Mouse (Mus musculus) adrenal gland (tissue): ENCODE measurements around the gene Fundc1.
"Not testable (repeated sequence)": the region's sequence is repeated elsewhere in the genome, so short reads cannot be mapped to it uniquely, and the experiment has no call there.

ENCODE experiments used
- intact Hi-C: fragments of 180-260 bp; cut with DNase I; formaldehyde crosslinking; loops from one replicate; pipeline ENCODE4 v1.15.1; 2025
- long read RNA-seq, 2 experiments: library from polyadenylated mRNA; unstranded; transcript quantifications; one replicate each; pipeline ENCODE4 v2.0.0; 2020; ENCODE audit warnings: borderline replicate concordance in 1 of 2; ENCODE audit not compliant: insufficient replicate concordance in 1 of 2

The Fundc1 gene
- long read RNA-seq, experiment 1, transcript Fundc1-201 (5 exons, 1,983 nt), result major isoform, 102 of 111 reads
- long read RNA-seq, experiment 1, partial matches to known transcripts, result 3 of 111 reads
- long read RNA-seq, experiment 1, other reads (novel, unspliced or antisense), result 1 of 111 reads
- long read RNA-seq, experiment 2, transcript Fundc1-201 (5 exons, 1,983 nt), result major isoform, 94 of 100 reads
- long read RNA-seq, experiment 2, partial matches to known transcripts, result 2 of 100 reads
- long read RNA-seq, experiment 2, other reads (novel, unspliced or antisense), result 1 of 100 reads

DNA sequence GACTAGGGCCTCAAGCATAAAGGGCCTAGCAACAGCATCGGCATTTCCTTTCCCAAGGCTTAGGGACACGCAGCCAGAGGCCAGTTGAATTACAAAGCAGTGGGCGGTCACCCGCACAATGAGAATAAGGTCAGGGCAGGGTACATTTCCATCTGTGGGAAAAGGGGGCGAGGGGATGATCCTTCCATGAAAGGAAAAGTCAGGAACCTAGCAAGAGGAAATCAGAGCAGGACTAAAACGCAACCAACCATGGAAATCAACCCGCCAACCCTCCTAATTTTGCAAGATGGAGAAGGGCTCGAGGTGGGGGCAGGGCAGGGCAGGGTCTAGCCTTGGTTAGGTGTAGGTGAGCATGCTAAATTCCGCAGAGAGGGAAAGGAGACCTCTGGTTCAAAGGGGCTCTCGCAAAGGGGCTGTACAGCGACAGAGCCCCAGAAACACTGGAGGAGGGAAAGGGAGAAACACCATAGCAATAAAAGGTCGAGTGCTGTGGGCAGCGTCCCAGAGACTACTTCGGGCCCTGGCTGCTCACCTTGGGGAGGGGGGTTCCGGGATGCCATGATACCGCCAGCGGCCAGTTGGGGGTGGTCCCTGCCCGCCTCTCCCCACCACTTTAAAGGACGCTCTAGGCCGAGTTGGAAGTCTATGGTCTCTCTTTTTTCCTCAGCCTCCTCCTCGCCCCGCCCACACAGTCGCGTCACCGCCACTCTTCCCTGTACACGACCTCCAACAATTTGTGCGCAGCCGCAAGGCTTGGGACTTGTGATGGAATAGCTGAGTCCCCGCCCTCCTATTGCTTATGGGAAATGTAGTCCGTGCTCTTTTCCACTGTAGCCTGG is at the start of gene Fundc1:
TSS of gene Fundc1 (minus strand) at position 705 of the 839 bp plus-strand sequence.
- intact Hi-C loops, result loop anchor here (10.0 kb wide), 2 partner anchors 163 to 593 kb away; partner anchors contain the start of gene Kdm6a

DNA sequence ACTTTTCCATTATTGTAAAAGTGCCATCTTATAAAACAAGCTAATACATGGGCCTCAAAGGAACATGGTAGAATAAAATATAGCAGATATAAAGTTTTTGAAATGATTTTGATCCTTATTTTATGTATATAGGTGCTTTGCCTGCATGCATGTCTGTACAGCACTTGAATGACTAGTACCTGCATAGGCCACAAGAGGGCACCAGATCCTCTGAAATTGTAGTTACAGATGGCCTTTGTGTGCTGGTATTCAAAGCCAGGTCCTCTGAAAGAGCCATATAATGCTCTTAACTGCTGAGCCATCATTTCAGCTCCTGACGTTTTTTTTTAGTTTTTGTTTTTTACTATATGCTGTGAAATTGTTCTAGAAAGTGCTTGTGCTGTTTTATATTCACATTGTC is 39.1 kb upstream of the Fundc1 start:
- intact Hi-C loops, result no loop called here

DNA sequence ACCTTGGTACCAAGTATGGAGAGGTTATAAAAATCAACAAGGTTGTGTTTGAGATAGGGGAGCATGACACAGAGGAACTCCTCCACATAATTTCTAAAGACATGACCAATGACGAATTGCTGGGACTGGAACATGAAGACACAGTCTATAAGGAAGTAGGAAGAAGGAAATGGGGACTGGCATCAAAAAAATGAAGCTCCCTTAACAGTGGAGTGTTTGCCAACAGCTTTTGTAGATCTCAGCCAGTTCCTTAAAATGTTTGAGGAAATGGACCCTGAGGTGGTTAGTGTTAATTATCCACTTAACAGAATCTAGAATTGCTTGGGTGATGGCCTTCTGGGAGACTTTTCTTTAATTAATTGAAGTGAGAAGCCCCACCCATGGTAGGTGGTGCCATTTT is 36.6 kb upstream of the Fundc1 start:
- intact Hi-C loops, result no loop called here

DNA sequence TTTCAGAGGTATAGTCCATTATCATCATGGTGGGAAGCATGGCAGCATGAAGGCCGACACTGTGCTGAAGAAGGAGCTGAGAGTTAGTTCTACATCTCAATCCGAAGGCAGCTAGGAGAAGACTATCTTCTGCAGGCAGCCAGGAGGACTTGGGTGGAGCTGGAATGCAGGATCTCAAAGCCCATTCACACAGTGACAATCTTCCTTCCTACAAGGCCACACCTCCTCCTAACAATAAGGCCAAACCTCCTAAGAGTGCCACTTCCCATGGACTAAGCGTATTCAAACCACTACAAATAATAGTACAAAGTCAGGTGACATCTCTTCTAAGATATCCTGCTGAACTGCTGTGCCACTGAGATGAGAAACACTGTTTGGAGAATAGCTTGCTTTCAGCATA is 35.5 kb upstream of the Fundc1 start:
- intact Hi-C loops, result no loop called here

DNA sequence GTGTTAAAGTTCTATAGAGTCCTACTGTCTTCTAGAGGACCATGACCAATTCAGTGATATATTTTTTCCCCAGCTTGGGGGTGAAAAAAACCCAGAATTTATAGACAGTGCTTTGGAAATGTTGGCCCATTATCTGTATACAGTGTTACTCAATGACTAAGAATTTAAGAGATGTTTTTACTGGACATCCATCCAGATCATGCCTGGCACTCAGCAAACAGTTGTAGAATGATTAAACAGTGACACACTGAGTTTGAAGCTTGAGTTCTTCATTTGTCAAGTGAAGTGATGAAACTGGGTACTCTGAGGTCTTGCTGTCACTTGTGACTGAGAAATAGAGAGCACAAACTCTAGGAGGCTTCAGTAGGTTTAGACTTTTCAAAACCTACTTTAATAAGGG is 21.2 kb upstream of the Fundc1 start:
- intact Hi-C loops, result no loop called here

DNA sequence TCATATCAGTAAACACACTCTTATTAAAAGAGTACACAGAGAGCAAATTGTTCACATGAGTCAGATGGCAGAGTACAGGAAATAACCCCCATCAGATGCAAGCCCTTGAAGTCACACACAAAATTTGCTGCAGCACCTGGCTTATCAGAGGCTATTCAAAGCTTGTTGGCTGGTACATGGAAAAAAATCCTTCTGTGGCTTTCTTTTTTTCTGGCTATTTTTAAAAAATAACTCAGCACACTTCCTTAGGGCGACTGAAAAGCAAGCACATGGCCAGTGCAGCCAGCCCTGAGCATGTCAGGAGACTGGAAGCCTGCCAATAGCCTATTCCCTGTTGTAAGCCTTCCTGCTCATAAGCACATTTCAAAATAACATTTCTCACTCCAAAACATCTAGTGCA is 18.6 kb upstream of the Fundc1 start:
- intact Hi-C loops, result no loop called here

DNA sequence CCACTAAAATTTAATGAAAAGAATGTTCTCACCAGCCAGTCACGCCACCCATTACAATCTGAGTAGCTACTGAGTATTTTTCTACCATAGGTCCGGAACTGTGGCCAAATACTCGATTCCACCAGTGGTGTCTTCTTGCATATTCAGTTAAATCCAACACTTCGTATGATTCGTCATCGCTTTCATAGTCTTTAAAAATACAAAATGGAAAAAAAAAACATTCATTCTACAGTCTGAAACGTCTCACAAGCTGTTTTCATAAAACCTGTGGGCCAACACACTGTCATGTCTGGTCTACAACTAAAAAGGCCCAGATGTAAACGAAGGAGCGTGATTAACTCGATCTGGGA is 879 bp downstream of the Fundc1 start:
- intact Hi-C loops, result loop anchor here (10.0 kb wide), 2 partner anchors 164 to 594 kb away; partner anchors contain the start of gene Kdm6a

DNA sequence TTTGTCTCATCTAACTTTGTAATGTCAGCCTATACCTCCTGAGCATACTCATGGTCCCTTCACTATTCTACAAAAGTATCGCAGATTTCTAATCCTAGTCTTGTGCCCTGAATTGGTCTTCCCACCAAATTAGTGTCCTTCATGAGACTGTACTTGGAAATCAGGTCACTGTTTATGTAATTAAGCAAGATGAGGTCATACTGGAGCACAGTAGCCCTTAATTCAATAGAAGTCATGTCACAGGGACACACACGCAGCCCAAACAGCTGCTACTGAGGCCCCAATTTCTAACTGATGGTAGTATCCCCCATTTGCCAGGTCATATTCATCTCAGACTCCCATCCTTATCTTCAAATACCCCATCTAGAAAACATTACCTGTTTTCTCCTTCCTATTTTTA is 3.5 kb downstream of the Fundc1 start:
- intact Hi-C loops, result no loop called here

DNA sequence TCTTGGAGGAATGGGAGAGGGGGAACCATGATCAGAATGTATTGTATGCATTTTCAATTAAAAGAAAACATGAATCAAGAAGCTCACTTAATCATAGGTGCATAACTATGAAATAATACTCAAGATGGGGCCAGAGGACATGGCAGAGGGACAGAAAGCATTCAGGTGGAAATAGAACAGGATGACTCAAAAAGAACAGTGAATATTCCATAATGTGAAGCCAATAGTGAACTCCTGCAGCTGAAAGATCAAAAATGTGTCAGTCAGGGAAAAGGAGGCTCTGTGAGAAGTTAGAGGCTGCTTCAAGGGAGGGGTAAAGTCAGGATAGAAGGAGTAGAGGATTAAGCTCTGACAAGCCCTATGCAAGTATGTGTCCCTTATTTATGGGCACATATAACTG is 6.4 kb downstream of the Fundc1 start:
- intact Hi-C loops, result no loop called here

DNA sequence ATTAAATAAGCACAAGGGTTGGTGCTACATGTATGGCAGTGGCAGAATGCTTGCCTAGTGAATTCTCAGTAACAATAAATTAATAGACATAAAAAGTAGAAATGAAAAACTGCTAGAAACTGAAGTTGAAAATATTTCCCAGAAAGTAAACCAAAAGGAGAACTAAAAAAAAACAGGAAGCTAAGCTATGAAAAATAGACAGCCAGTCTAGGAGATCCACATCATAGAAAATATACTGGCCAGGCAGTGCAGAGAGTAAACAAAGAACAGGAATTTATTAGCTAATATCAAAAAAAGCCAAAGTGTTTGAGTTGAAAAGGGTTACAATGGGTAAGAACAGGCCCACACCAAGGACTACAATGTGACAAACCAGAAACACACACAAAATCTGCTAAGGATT is 7.4 kb downstream of the Fundc1 start:
- intact Hi-C loops, result no loop called here

DNA sequence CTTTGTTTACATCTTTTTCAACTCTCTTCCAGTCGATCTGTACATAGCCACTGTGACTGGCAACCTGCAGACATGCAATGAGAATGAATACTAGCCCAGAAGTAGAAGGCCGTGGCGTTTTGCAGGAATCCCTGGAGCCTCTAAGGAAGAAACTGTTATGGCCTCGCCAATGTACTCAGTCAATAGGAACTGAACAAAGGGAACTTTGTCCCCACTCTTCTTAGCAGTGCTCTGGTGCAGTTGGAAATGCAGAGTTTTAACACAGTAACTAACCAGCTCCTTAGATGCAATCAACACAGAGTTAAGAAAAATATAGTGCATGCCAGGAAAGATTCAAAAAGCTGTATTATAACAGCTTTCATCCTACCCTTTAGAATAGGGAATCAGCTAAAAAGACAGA is 13.4 kb downstream of the Fundc1 start:
- intact Hi-C loops, result no loop called here

DNA sequence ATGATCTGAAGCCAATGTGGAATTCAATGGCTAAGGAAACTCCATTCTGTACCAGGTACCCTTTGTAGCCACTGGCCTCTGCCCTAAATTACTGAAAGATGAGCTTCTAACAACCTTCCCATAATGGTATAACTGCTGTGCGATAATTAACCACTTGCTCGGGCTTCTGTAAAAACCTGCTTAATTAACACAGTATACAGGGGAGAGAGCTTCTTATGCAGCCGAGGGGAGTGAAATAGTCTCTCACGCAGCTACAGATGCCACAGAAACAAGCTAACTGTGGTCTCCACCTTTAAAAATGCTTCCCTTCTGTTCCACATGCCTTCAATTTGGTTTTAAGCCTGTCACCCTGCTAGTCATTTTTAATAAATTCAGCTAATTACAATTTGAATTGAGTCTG is 17.6 kb downstream of the Fundc1 start:
- intact Hi-C loops, result no loop called here

DNA sequence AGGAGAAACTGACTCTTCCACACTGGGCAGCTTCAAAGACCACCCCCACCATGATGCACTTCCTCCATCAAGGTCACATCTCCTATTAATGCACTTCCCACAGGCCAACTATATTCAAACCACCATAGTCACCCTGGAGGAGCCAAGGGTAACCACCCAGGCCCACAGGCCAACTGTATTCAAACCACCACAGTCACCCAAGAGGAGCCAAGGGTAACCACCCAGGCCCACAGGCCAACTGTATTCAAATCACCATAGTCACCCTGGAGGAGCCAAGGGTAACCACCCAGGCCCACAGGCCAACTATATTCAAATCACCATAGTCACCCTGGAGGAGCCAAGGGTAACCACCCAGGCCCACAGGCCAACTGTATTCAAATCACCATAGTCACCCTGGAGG is 20.5 kb downstream of the Fundc1 start:
- intact Hi-C loops, result not testable (repeated sequence)

DNA sequence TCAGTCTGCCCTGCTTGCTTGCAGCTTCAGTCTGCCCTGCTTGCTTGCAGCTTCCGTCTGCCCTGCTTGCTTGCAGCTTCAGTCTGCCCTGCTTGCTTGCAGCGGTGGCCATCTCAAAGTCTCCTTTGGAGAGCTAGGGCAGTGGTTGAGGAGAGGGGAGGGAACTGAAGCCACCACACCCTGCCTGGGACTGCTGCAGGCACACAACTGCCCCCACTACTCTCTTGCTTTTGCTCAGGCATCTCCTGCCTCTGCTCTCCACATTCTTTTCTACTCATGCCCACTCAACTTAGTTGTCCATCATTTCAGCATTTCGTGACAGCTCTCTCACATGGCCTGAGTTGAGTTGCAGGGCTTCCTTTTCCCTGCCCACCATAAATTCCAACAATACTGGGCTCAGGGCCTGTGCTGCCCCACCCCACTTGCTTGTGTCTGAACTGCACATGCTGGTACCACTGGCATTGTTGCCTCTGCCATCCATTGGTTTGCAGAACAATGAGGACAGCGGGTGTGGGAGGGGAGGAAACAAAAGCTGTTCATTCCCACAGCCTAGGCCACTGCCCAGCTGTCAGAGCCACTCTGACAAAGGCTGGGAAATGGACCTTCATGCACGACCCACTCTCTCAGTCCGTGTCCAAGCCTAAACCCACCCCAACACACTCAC is 24.9 kb downstream of the Fundc1 start:
- intact Hi-C loops, result no loop called here

DNA sequence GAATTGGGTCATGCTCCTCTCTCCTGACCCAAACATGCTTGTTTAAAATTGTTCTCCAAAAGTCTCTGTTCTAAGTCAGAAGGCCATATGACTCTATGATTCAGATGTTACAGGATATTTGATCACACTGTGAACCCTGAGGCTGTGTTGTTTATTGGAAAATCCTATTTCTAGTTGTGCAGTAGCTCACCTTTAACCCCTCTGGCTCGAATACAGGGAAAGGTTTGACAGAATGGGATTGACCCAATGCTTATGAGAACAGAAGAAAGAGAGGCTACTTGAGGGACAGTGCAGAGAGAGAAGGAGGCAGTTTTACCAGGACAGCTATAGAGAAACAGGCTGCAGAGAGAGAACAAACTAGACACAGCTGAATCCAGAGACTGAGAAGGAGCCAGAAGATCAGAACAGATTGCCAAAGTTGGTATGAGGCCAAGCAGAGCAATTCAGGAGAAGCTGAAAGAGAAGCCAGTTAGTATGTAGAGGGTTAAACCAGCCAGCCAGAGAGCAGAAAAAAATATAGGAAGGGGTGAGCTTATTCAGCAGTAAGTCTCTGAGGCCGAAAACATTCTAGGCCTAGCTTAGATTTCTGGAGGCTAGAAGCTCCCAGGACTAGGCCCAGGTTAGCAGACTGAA is 27.1 kb downstream of the Fundc1 start:
- intact Hi-C loops, result no loop called here

DNA sequence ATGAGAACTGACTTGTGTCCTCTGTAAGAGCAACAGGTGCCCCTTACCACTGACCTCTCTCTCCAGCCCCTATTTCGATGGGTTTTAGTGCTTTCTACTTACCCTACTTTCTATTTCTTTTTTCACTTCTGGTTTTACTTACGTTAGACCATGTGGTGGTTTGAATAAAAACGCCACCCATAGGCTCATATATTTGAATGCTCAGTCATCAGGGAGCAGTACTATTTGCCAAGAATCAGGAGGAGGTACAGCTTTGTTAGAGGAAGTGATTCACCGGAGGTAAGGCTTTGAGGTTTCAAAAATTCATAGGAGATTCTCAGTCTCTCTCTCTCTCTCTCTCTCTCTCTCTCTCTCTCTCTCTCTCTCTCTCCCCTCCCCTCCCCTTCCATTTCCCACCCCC is 34.4 kb downstream of the Fundc1 start:
- intact Hi-C loops, result no loop called here

DNA sequence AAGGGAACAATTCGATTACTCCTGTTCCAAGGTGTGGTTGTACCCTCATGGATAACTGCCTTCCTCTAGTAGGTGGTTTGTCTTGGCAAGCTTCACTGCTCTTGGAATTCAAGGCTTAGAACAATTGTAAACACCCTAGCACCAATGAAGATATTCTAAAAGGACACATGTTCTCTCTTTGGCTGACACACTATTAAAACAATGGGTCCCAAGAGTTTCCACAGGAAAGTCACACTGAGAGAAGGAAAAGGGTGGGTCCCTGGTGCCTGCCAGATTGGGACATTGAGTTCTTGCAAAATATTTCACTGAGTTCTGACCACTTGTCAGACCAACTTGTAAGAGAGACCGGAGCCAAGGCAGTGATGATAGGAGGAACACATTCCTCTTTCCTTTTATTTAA is 45.1 kb downstream of the Fundc1 start:
- intact Hi-C loops, result no loop called here

DNA sequence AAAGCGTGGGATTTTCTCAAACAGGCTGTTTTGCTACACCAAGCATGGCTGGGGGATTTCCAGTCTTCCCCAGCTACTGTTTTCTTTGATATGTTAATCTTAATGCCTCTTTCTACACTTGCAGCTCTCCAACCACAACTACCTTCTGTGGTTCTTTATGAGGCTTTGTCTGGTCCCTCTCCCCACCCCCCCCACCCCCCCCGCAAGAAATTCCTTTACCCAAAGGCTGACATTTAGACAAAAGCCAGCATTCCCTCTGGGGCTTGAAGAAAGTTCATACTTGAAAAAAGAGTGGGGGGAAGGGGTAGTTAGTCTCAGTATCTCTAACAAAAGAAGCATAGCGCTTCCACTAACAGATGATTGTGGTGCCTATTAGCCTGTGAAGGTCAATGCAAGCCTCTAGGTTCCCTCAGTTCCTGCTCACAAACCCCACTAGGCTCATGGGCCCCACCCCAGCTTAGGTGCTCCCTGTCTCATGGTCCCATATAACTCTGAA is 50.9 kb downstream of the Fundc1 start:
- intact Hi-C loops, result no loop called here

DNA sequence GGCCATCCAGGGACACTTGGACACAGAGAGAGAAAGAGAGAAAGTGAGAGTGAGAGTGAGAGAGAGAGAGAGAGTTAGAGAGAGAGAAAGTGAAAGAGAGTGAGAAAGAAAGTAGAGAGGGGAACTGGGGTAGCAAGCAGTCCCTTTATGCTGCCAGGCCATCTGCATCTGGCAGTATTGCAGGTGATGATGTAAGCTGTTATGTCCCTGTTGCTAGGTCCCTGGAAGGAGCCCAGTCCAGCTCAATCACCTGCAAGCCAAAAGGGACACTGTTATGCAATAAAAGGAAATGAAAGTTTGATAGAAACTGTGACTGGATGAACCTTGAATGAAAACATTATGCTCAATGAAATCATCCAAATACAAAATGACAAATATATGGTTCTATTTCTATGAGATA is 52.0 kb downstream of the Fundc1 start:
- intact Hi-C loops, result no loop called here

DNA sequence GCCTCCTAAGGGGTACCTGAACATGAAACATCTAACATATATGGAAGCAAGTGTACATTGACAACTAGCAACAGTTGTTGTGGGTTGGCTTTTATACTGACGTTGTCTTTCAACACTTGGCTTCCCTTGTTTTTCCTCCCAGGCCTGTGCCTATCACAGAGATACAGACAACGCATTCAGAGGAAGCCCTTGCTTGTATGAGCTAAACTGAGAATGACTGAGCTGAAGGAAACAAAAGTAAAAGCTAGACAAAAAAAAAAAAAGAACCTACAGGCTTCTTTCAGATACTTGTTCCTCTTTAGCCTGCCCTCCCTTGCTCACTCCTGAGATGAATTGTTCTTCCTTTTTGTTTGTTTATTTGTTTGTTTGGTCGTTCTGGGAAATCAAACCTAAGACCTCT is 58.1 kb downstream of the Fundc1 start:
- intact Hi-C loops, result no loop called here

DNA sequence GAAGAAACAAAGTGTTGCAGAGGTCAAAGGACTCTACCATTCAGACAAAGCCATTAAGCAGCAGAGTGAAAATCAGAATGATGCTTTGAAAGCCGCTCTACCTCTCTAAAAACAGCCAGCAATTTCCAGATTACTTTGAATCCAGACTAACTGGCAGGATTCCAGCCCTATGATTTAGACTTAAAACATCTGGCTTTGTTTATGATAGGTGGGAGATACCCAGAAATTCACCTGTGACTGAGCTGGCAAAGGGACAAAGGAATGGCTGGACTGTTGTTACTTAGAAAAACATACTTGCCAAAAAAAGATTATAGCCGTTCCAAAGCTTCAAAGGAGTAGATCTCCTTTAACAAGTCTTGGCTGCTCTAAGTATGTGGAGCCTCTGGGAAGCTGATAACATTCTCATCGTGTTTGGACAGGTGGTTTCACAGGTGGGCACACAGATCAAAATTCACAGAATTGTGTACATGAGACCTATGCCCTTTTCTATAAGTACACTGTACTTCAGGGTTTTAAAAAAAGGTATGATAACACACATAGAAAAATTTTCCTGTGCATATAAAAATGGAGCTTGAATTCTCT is 60.0 kb downstream of the Fundc1 start:
- intact Hi-C loops, result no loop called here
